Mouse (Mus musculus) cerebellum, adult 9-10 months (tissue): ENCODE data around the gene Gtpbp2.

Experiments
- DNase-seq: peaks from one replicate; pipeline ENCODE4 v3.0.0; 2022

Gene Gtpbp2

GRCm38 (mm10) chr17:46154336-46154735, 6.5 kb upstream of the Gtpbp2 start:
- no peak for DNase-seq

GRCm38 (mm10) chr17:46156680-46157079, 4.2 kb upstream of the Gtpbp2 start:
- no peak for DNase-seq

GRCm38 (mm10) chr17:46157131-46157530, 3.7 kb upstream of the Gtpbp2 start:
- peak; percentile 26 for DNase-seq

DNA sequence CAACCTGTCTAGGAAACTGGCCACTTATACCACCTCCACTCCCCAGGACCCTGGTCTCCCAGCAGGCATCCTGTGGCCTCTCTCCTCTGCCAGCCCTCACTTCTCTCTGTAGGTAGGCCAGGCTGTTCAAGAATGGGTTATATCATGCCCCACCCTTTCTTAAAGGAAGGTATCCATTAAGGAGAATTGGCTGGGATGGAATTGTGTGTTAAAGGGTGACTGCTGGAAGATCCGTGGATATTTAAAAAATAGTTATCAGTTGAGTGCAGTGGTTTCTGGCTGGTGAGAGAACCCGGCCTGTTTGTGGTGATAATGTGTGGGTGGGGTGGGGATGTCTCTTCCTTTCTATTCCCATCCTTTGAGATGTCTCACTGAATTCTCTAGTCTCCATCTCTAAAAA, 1.6 kb upstream of the Gtpbp2 start:
- DNase-seq = peak; percentile 57

DNA sequence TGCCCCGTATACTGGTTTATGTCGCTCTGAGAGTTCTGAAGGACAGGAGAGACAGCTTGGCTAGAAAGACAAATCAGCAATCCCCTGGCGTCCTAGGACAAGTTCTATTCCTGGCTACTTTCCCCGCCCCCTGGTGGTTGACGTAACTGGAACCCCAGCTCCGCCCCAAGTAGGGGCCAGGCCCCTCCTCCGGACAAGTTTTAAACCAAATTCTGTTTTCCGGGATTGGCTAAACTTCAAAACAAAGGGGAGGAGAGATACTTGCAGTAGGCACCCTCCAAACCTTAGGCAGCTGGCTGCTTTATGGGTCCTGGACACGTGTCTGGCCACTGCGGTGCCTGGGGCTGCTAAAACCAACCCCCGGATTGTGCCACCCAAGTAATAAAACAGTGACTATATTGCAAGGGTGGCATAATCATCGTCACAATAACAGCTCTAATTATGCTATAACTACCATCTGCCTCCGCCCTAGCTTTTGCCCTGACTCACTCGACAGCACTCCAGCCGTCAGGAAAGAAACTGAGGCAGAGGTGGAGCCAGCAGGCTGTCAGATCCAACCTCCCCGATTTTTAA, 656 bp upstream of the Gtpbp2 start:
- peak; percentile 90 for DNase-seq

DNA sequence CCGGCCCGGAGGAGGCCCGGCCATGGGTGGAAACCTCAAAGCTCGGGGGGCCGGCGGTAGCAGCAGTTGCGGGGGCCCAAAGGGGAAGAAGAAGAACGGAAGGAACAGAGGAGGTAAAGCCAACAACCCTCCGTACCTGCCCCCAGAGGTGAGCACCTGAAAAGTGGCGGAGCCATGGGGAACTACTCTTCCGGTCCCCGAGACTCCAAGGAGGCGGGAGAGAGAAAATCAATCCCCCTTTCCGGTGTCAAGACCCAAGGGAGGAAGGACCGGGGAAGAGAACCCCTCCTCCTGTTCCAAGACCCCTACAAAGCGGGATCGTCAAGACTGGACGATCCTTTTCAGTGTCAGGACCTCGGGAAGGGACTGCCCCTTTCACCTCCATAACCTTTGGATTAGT, 347 bp downstream of the Gtpbp2 start:
- no peak for DNase-seq

- no peak for DNase-seq
These were observed 878 bp downstream of the Gtpbp2 start for GRCm38 (mm10) chr17:46161710-46162109.

GRCm38 (mm10) chr17:46162551-46162950, 1.7 kb downstream of the Gtpbp2 start:
- DNase-seq = peak; percentile 53

DNA sequence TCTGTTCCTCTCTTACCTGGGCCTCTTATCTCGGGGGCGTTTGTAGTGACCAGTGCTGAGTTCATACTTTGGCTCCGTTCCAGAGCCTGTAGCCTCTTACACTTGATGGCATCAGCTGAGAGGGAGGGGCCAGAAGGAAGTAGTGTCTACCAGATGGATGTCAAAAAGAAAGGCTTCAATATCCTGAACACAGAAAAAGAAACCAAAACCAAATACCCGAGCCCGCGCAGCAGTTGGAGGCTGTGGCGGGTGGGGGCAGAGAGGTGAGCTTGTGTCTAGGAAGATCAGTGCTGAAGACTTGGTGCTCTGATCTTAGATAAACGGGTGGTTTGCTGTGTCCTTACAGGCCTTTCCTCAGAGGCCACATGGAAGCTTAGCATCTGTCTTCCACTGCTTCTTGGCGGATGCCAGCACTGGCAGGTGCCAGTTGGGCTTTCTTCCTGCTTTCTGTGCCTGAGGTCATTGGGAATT, 2.2 kb downstream of the Gtpbp2 start:
- peak; percentile 60 for DNase-seq

DNA sequence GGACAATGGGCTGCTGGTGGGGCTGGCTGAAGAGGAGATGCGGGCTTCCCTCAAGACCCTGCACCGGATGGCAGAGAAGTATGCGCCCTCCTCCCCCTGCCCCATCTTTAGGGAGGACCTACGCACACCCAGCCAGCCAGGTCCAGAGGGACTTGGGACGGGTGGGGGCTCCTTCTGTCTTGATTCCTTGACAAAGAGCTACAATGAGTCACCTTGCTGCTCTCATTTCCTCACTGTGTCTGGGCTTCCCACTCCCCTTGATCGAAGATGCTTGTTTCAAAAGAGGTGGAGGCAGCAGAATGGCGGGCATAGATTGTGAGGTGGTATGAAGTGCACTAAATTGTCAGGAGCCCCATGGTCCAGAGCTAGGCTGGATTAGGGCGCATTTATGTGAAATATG, 3.5 kb downstream of the Gtpbp2 start:
- peak; percentile 25 for DNase-seq

DNA sequence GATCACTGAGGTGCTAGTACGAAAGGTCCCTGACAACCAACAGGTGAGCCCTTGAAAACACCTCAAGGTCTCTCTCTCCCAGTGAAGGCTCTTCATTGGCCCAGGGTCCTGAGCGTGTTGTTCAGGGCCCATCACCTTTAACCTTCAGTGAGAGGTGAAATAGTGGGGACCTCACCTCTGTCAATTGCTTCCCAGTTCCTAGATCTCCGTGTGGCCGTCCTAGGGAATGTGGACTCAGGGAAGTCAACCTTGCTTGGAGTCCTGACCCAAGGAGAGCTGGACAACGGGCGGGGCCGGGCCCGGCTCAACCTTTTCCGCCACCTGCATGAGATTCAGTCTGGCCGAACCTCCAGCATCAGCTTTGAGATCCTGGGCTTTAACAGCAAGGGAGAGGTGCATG, 4.0 kb downstream of the Gtpbp2 start:
- DNase-seq = no peak

- DNase-seq = no peak
These were observed 4.6 kb downstream of the Gtpbp2 start for GRCm38 (mm10) chr17:46165460-46165859.

DNA sequence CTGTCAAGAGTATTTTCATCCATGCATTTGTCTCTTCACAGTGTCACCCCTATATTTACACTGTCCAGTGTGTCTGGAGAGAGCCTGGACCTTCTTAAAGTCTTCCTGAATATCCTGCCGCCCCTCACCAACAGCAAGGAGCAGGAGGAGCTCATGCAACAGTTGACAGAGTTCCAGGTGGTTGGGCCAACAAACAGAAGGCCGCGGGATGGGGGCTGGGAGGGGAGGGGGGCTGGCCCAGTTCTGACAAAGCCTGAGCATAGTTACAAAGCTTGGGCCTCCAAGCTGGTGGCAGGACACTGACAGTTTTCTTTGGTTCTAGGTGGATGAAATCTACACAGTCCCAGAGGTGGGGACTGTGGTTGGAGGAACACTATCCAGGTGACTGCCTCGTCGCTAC, 5.4 kb downstream of the Gtpbp2 start:
- no peak for DNase-seq

DNA sequence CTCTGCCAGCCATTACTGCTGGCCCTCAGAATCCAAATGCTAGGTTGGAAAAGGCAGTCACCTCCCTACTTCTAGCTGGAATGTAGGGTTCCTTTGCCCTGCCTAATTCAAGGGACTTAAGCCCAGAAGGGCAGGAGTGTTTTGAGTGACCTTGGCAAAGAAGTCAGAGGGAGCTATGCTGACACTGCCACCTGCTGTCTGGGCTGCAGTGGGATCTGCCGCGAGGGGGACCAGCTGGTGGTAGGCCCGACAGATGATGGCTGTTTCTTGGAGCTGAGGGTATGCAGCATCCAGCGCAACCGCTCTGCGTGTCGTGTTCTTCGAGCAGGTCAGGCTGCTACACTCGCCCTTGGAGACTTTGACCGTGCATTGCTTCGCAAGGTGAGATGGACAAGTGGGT, 6.2 kb downstream of the Gtpbp2 start:
- peak; percentile 28 for DNase-seq

DNA sequence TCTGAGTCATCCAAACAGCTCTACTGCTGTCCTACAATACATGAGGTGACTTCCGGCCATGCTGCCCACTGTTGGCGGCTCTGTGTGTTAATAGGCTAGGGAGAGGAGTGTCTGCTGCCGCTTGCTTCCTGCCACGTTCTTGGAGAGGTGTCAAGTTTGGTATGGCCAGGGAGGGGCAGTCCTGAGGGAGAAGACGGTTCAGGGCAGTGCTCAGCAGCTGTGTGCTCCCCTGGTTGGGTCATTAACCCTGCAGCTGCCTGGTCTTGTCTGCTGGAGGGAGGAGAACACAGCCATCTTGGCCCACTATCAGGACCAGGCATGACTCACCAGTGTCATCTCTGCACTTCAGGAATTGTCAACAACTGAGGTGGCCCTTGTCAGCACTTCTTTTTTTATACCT, 7.5 kb downstream of the Gtpbp2 start:
- DNase-seq = peak; percentile 28

DNA sequence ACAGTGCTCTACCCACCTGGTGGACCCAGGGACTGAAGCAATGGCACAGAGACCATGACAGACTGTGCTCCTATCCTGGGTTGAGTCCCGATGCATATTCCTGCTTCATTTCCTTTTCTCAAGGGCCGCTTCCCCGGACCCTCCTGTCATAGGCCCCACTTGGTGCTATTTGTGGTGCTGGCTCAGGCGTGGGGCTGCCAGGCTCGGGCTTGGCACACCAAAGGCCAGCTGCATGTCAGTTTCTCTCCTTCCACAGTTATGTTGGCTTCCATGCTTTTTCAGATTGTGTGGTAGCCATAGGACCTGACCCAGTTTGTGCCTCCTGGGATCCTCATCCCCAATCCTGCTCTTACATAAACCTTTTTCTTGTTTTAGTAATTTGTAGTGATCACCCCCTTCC, 7.9 kb downstream of the Gtpbp2 start:
- no peak for DNase-seq

DNA sequence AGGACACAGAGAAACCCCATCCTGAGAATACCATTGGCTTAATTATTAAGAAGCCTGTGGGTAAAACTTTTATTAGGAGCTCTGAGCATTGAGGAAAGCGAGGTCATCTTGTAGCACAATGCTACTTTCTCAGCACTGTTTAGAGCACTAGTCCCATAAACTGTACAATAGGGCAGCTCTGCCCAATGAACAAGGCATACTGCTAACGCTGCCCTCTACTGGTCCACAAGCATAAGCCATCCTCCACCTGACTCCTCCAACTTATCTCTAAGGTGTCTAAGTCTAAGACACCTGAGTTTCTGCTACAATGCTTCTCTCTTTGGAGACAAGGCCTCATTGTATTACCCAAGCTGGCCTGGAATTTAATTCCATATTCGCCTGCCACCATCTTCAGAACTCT, 9.7 kb downstream of the Gtpbp2 start:
- DNase-seq = peak; percentile 32

DNA sequence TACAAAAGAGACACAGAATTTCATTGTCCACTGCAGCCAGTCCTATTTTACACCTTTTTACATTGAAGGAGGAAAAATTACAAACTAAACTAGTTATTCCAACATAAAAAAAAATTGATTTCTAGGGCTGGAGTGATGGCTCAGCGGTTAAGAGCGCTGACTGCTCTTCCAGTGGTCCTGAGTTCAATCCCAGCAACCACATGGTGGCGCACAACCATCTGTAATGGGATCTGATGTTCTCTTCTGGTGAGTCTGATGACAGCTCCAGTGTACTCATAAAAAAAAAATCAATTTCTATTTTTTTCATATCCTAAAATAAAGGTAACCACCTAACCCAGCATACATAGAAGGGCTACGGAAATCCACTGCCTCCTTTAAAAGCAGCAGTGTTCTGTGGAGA, 21.4 kb downstream of the Gtpbp2 start:
- DNase-seq = no peak

DNA sequence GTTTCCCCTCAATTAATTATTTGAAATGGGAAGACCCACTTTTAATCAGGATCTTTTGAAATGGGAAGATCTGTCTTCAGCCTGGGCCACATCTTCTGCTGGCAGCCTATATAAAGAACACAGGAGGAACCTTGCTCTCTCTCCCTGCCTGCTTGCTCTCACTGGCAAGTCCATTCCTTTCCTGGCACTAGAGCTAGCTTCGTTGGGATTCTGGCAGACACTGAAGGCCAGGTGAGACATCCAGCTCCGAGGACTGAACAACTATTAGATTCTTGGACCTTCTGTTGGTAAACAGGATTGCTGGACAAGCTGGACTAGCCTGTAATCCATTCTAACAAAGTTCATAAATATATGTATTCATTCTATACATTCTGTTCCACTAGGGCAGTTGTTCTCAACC, 28.0 kb downstream of the Gtpbp2 start:
- DNase-seq = no peak

DNA sequence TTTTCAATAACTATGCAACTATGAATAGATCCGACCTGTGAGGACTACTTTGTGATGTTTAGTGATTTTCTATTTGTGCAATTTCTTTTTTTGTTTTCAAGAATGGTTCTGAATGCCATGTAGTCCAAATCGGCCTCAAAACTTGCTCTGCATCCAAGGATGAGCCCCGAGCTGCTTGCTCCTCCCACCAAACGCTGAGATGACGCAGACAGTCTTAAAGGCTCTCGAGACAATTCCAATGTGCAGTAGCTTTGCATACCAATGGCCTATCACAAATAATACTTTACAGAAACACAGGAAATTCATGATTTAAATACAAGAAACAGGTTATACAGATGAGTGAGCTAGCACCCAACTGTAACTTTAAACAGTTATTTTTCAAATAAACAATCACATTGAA, 40.3 kb downstream of the Gtpbp2 start:
- no peak for DNase-seq

DNA sequence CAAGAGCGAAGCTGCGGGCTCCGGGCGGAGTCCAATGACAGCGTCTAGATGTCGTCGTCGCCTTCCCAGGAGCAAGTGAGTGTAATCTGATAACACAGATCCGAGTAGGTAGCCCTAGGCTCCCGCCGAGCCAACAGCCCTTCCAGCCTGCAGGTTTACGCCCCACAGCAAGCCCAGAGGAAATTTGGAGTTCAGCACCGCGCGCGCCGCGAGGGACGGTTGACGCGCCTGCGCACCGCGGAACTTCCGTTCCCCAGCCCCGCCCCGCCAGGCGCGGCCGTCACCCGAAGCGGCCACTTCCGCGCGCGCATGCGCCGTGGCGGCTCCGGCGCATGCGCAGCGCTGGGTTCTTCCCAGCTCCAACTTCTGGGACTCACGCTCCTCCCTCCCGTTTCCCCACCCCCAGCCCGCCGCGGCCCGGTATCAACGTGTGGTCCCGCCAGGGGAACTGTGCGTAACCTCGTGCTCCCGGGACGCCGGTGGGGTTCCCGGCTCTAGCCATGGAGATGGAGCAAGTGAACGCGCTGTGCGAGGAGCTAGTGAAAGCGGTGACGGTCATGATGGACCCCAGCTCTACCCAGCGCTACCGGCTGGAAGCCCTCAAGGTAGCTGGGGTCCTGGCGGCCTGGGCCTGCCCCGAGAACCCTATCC, 41.7 kb downstream of the Gtpbp2 start, which contains the start of the genes Polh and Xpo5:
Polh (minus strand) TSS at position 225 of the 651 bp plus-strand sequence.
Xpo5 (plus strand) TSS at position 362 of the 651 bp plus-strand sequence.
- DNase-seq = peak; percentile 93

GRCm38 (mm10) chr17:46203078-46203477, 42.2 kb downstream of the Gtpbp2 start:
- DNase-seq = no peak

DNA sequence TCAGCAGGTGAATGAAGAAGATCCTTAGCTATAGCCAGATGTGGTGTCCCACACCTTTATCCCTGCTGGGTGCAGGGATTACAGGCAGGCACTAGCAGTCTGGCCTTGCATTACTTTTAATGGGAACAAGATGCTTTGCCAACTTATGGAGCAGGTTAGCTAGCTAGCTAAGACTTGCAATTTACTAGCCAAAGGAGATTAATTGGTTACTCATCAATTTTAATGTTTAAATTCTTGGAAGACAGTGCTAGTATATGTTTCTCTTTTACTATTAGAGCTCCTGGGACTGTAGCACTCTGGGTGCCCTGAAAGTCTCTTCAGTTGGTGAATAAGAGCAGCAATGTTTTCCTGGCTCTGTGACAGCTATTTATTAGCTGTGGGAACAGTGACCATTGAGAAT, 45.8 kb downstream of the Gtpbp2 start:
- no peak for DNase-seq

DNA sequence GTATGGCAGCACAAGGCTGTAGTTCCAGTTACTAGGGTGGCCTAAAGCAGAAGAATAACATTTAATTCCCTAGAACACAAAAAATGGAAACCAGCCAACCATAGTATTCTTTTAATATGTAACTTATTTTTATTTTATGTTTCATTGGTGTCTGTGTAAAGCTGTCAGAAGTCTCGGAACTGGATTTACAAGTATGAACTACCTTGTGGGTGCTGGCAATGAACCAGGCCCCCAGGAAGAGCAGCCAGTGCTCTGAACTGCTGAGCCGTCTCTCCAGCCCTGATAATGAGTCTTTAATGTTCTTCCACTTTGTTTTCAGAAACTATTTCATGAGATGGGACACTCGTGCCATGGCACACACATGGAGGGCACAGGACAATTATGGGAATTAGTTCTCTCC, 49.7 kb downstream of the Gtpbp2 start:
- DNase-seq = no peak
